Mouse (Mus musculus): ENCODE results near the gene Agpat3.

DNA sequence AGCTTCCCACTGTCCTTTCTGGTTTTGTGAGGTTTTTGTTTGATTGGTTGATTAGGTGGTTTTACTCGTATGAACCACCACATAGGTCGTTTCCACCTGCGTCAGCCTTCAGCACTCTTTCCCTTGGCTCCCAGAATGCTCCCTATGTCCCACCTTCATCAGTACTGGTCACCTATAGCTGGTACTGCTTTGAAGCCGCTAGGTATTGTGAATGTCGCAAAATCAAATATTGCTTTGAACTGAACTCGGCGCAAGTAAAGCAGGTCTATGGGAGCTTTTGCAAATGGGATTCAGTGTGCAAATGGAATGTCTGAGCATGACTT is 107.1 kb downstream of the Agpat3 start:
- TF ChIP-seq CTCF (IDR thresholded peaks at IDR 0.05; ENCODE audit: control insufficient read depth, insufficient read depth, low read length): no peak
- TF ChIP-seq POLR2A (IDR thresholded peaks at IDR 0.05; ENCODE audit: borderline replicate concordance, control insufficient read depth, low read depth, low read length): no peak
